Mouse (Mus musculus): ENCODE data around the gene Wwc2.

Wwc2 gene

GRCm38 (mm10) chr8:47989211-47989610, 1.5 kb downstream of the Wwc2 start:
- no peak for DNase-seq

- DNase-seq = no peak
Measured at GRCm38 (mm10) chr8:47988111-47988510, 2.6 kb downstream of the Wwc2 start.

GRCm38 (mm10) chr8:47985644-47986043, 5.1 kb downstream of the Wwc2 start:
- DNase-seq = no peak

- DNase-seq = no peak
Measured at GRCm38 (mm10) chr8:47985243-47985642, 5.5 kb downstream of the Wwc2 start.

GRCm38 (mm10) chr8:47981075-47981474, 9.6 kb downstream of the Wwc2 start:
- no peak for DNase-seq

GRCm38 (mm10) chr8:47979876-47980275, 10.8 kb downstream of the Wwc2 start:
- DNase-seq = no peak

GRCm38 (mm10) chr8:47978755-47979154, 12.0 kb downstream of the Wwc2 start:
- DNase-seq = no peak

GRCm38 (mm10) chr8:47974963-47975314, 15.8 kb downstream of the Wwc2 start:
- no peak for DNase-seq

GRCm38 (mm10) chr8:47974138-47974962, 16.4 kb downstream of the Wwc2 start:
- peak; percentile 22 to 23 for DNase-seq

- no peak for DNase-seq
Measured at GRCm38 (mm10) chr8:47971121-47971520, 19.6 kb downstream of the Wwc2 start.

GRCm38 (mm10) chr8:47970576-47970975, 20.1 kb downstream of the Wwc2 start:
- no peak for DNase-seq

GRCm38 (mm10) chr8:47967045-47967920, 23.4 kb downstream of the Wwc2 start:
- DNase-seq = no peak

- no peak for DNase-seq
Measured at GRCm38 (mm10) chr8:47962484-47962883, 28.2 kb downstream of the Wwc2 start.

GRCm38 (mm10) chr8:47962005-47962404, 28.7 kb downstream of the Wwc2 start:
- DNase-seq = peak in 1 of 2 experiments; percentile 21

- no peak for DNase-seq
Measured at GRCm38 (mm10) chr8:47957560-47957959, 33.2 kb downstream of the Wwc2 start.

- DNase-seq = peak in 1 of 2 experiments; percentile 10
Measured at GRCm38 (mm10) chr8:47951380-47951932, 39.3 kb downstream of the Wwc2 start.

- DNase-seq = no peak
Measured at GRCm38 (mm10) chr8:47948836-47949235, 41.9 kb downstream of the Wwc2 start.

GRCm38 (mm10) chr8:47947672-47948618, 42.8 kb downstream of the Wwc2 start:
- DNase-seq = no peak

GRCm38 (mm10) chr8:47943049-47943448, 47.7 kb downstream of the Wwc2 start:
- DNase-seq = no peak

GRCm38 (mm10) chr8:47941028-47941427, 49.7 kb downstream of the Wwc2 start:
- no peak for DNase-seq

GRCm38 (mm10) chr8:47939933-47940870, 50.5 kb downstream of the Wwc2 start:
- DNase-seq = no peak
